Mouse (Mus musculus) midbrain, embryonic 12.5 days (tissue): ENCODE results near the gene Urb2. TPM values are rescaled to one million over a fixed set of nuclear protein-coding genes. Genes with fewer than 3 reads are reported as not detected.
A peak's percentile ranks its signal among the peaks of the same experiment; 100 is the strongest.
"Not testable (repeated sequence)": the region's sequence is repeated elsewhere in the genome, so short reads cannot be mapped to it uniquely, and the experiment has no call there.

Experiments used
- ATAC-seq: fragments of 200-750 bp; cut with Nextera tagmentation; 2 replicates; pipeline ENCODE4 v1.8.0; 2017; ENCODE audit warnings: low read depth, moderate TSS enrichment, moderate library complexity; ENCODE audit not compliant: low FRiP score
- H3K27ac ChIP-seq: fragments of 300-500 bp; sonication (generic); replicated peaks from 2 replicates; pipeline ENCODE4 v1.5.1; 2016; ENCODE audit warnings: mild to moderate bottlenecking
- H3K27me3 ChIP-seq: fragments of 300-500 bp; sonication (generic); 2 replicates; pipeline ENCODE4 v1.6.1; 2016; ENCODE audit warnings: mild to moderate bottlenecking
- H3K36me3 ChIP-seq: fragments of 300-500 bp; sonication (generic); 2 replicates; pipeline ENCODE4 v1.6.1; 2016
- H3K4me1 ChIP-seq: fragments of 300-500 bp; sonication (generic); 2 replicates; pipeline ENCODE4 v1.6.1; 2016
- H3K4me2 ChIP-seq: fragments of 300-500 bp; sonication (generic); replicated peaks from 2 replicates; pipeline ENCODE4 v1.6.1; 2016; ENCODE audit warnings: mild to moderate bottlenecking, moderate library complexity
- H3K4me3 ChIP-seq: fragments of 300-500 bp; sonication (generic); 2 replicates; pipeline ENCODE4 v1.5.1; 2016; ENCODE audit warnings: mild to moderate bottlenecking
- H3K9ac ChIP-seq: fragments of 300-500 bp; sonication (generic); replicated peaks from 2 replicates; pipeline ENCODE4 v1.6.1; 2016; ENCODE audit warnings: mild to moderate bottlenecking, moderate library complexity
- H3K9me3 ChIP-seq: fragments of 300-500 bp; sonication (generic); 2 replicates; pipeline ENCODE4 v1.6.1; 2016; ENCODE audit warnings: mild to moderate bottlenecking
- WGBS: fragments of 180-500 bp; shearing (Covaris S2); methylation state at CpG from one replicate; pipeline ENCODE4 v1.1.7; 2016; 5-methylcytosine and 5-hydroxymethylcytosine counted together
- polyA plus RNA-seq: library from polyadenylated mRNA; unstranded; fragments of >200 nt; fragmentation: Nextera tagmentation; extraction: Ambion mirVana; gene quantifications from 2 replicates; pipeline ENCODE4 v1.2.1, GENCODE M21; 2016

The Urb2 gene
- polyA plus RNA-seq, 1 experiment from 2014 or later = 6.1 TPM

- Histone ChIP-seq H3K4me1 (peaks cover 31% of the 10 kb centered on the region), H3K36me3 (peaks cover 9% of the 10 kb centered on the region), H3K4me2 (peak overlapping the region; percentile 74), H3K9ac (peak overlapping the region; percentile 69), H3K4me3 (peak overlapping the region; percentile 83), H3K9me3 (no peaks in the 10 kb centered on the region), H3K27me3 (no peaks in the 10 kb centered on the region), H3K27ac (peak overlapping the region; percentile 95)
- WGBS = 2% methylated on average over 43 of the region's 87 CpGs
- peak; percentile 88 for ATAC-seq
Observed at GRCm38 (mm10) chr8:124020439-124021236, 670 bp upstream of the Urb2 start.

GRCm38 (mm10) chr8:124026265-124026664 is 5.0 kb downstream of the Urb2 start:
- WGBS = 78% methylated on average over 2 of the region's 2 CpGs
- not testable (repeated sequence) for ATAC-seq, H3K9ac ChIP-seq, H3K4me2 ChIP-seq, H3K4me1 ChIP-seq, H3K27me3 ChIP-seq, H3K27ac ChIP-seq, H3K4me3 ChIP-seq, H3K9me3 ChIP-seq
- H3K36me3 ChIP-seq = peaks cover 52% of the 10 kb centered on the region

DNA sequence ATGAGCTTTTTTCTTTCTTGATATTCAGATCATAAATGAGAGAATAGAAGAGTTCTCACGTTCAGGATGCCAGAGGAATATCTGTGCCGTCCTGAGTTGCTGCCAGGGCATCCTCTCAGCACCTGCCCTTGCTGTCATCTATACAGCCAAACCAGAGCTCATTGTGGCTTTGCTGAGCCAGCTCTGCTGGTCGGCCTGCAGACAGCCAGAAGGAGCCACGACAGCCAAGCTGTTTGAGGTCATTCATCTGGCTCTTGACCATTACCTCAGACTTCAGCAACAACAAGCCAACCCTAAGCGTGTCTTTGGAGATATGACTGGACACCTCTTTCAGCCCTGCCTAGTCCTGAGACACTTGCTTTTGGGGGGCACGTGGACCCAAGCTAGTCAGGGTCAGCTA is 6.5 kb downstream of the Urb2 start:
- H3K27ac ChIP-seq = no peak overlapping the region
- H3K36me3 ChIP-seq = peaks cover 63% of the 10 kb centered on the region
- 88% methylated on average over 6 of the region's 6 CpGs for WGBS
- H3K27me3 ChIP-seq = no peaks in the 10 kb centered on the region
- H3K4me3 ChIP-seq = no peak overlapping the region
- no peaks in the 10 kb centered on the region for H3K4me1 ChIP-seq
- no peak for ATAC-seq
- no peak overlapping the region for H3K4me2 ChIP-seq
- H3K9ac ChIP-seq = no peak overlapping the region
- no peaks in the 10 kb centered on the region for H3K9me3 ChIP-seq

DNA sequence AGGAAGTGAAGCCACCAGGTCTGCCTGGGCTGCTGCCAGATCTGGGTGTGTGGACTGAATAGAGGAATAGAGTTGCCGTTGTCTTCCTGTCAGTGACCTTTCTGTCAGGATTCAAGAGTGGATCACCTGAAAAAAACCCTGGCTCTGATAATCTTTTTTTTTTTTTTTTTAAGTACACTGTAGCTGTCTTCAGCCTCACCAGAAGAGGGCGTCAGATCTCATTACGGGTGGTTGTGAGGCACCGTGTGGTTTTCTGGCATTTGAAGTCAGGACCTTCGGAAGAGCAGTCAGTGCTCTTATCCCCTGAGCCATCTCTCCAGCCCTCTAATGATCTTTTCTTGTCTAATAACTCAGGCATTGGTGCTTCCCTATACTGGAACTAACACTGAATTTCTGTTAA is 12.1 kb downstream of the Urb2 start:
- WGBS = 74% methylated on average over 5 of the region's 5 CpGs
- Histone ChIP-seq H3K9ac (no peak overlapping the region), H3K27ac (no peak overlapping the region), H3K4me3 (no peak overlapping the region), H3K9me3 (no peaks in the 10 kb centered on the region), H3K4me1 (no peaks in the 10 kb centered on the region), H3K4me2 (no peak overlapping the region), H3K36me3 (peaks cover 88% of the 10 kb centered on the region), H3K27me3 (no peaks in the 10 kb centered on the region)
- ATAC-seq = no peak

DNA sequence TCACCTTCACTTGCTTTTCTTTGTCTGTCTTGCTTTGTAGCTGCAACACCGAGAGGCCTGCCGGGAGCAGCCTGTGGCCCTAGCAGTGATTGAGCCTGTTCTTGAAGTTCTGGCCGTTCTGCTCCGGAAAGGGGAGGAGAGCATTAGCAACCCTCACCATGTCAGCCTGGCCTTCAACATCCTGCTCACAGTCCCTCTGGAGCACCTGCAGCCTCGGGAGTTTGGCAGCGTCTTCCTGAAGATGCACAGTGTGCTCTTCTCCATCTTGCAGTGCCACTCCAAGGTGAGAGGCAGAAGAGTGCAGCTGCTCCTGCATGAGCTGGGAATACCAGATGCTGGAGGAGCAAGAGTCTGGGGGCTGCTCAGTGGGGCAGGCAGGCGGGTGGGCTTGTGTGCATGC is 16.8 kb downstream of the Urb2 start:
- WGBS = 97% methylated on average over 7 of the region's 7 CpGs
- Histone ChIP-seq H3K27ac (no peak overlapping the region), H3K27me3 (no peaks in the 10 kb centered on the region), H3K9me3 (no peaks in the 10 kb centered on the region), H3K36me3 (peaks cover 87% of the 10 kb centered on the region), H3K4me1 (no peaks in the 10 kb centered on the region), H3K4me2 (no peak overlapping the region), H3K9ac (no peak overlapping the region), H3K4me3 (no peak overlapping the region)
- ATAC-seq = no peak

DNA sequence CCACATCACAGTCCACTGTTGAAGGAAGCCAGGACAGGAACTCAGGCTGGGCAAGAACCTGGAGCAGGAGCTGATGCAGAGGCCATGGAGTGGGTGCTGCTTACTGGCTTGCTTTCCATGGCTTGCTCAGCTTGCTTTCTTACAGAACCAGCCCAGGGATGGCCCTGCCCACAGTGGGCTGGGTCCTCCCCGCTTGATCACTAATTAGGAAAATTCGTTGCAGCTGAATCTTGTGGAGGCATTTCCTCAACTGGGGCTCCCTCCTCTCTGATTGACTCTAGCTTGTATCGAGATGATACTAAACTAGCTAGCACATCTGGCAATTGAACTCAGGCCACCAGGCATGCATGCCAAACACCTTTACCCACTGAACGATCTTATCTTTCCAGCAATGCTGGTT is 18.0 kb downstream of the Urb2 start:
- no peak overlapping the region for H3K27ac ChIP-seq
- 90% methylated on average over 4 of the region's 4 CpGs for WGBS
- peaks cover 81% of the 10 kb centered on the region for H3K36me3 ChIP-seq
- H3K4me3 ChIP-seq = no peak overlapping the region
- no peak overlapping the region for H3K9ac ChIP-seq
- H3K9me3 ChIP-seq = no peaks in the 10 kb centered on the region
- no peak overlapping the region for H3K4me2 ChIP-seq
- H3K27me3 ChIP-seq = no peaks in the 10 kb centered on the region
- no peak for ATAC-seq
- no peaks in the 10 kb centered on the region for H3K4me1 ChIP-seq

- Histone ChIP-seq H3K4me1 (no peaks in the 10 kb centered on the region), H3K36me3 (peaks cover 76% of the 10 kb centered on the region), H3K4me2 (no peak overlapping the region), H3K27me3 (no peaks in the 10 kb centered on the region), H3K9ac (no peak overlapping the region), H3K9me3 (no peaks in the 10 kb centered on the region), H3K27ac (no peak overlapping the region), H3K4me3 (no peak overlapping the region)
- WGBS = 97% methylated on average over 1 of the region's 1 CpGs
- no peak for ATAC-seq
Observed at GRCm38 (mm10) chr8:124042201-124042600, 20.9 kb downstream of the Urb2 start.

GRCm38 (mm10) chr8:124044421-124044820 is 23.1 kb downstream of the Urb2 start:
- H3K4me3 ChIP-seq = no peak overlapping the region
- H3K9ac ChIP-seq = no peak overlapping the region
- no peaks in the 10 kb centered on the region for H3K9me3 ChIP-seq
- 91% methylated on average over 5 of the region's 5 CpGs for WGBS
- H3K27ac ChIP-seq = no peak overlapping the region
- H3K4me2 ChIP-seq = no peak overlapping the region
- peaks cover 67% of the 10 kb centered on the region for H3K36me3 ChIP-seq
- no peaks in the 10 kb centered on the region for H3K4me1 ChIP-seq
- no peaks in the 10 kb centered on the region for H3K27me3 ChIP-seq
- no peak for ATAC-seq

DNA sequence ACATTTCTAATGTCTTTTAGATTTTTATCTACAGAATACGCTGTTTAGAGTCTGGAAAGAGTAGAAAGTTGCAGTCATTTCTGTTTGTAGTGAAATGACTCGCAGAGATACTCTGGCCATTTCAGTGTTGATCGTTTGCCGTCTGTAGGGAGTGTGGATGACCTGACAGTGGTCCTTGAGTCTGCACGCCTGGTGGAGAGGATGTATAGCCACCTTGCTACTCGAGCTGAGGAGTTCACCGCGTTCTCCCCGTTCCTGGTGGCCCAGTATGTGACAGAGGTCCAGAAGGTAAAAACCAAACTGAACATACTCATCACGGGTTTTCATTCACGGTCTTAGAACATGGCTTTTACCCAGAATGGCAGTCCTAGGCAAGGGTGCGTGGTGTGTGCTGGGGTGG is 23.6 kb downstream of the Urb2 start:
- Histone ChIP-seq H3K4me3 (no peak overlapping the region), H3K4me2 (no peak overlapping the region), H3K9ac (no peak overlapping the region), H3K9me3 (no peaks in the 10 kb centered on the region), H3K36me3 (peaks cover 62% of the 10 kb centered on the region), H3K27ac (no peak overlapping the region), H3K4me1 (no peaks in the 10 kb centered on the region), H3K27me3 (no peaks in the 10 kb centered on the region)
- 95% methylated on average over 12 of the region's 12 CpGs for WGBS
- ATAC-seq = no peak

DNA sequence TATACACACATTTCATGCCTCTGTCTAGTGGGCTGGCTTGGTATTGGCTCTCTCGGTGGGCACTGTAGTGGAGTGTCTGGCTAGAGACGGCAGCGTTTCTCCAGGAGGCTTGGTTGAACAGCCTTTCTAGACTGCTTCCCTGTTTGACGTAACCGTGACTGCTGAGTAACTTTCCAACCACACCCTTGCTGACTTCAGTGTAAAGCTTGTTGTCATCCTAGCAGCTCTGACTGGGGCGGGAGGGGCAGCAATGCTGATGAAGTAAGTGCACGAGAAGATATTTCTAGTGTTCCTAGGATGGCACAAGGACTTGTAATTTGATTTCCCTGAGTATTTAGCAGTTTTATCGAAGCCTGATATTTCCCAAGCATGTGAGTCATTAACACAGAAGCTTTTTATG is 24.5 kb downstream of the Urb2 start:
- 92% methylated on average over 8 of the region's 8 CpGs for WGBS
- no peak overlapping the region for H3K4me3 ChIP-seq
- ATAC-seq = no peak
- no peak overlapping the region for H3K4me2 ChIP-seq
- no peaks in the 10 kb centered on the region for H3K4me1 ChIP-seq
- no peak overlapping the region for H3K9ac ChIP-seq
- H3K27me3 ChIP-seq = no peaks in the 10 kb centered on the region
- H3K9me3 ChIP-seq = no peaks in the 10 kb centered on the region
- peaks cover 55% of the 10 kb centered on the region for H3K36me3 ChIP-seq
- no peak overlapping the region for H3K27ac ChIP-seq

DNA sequence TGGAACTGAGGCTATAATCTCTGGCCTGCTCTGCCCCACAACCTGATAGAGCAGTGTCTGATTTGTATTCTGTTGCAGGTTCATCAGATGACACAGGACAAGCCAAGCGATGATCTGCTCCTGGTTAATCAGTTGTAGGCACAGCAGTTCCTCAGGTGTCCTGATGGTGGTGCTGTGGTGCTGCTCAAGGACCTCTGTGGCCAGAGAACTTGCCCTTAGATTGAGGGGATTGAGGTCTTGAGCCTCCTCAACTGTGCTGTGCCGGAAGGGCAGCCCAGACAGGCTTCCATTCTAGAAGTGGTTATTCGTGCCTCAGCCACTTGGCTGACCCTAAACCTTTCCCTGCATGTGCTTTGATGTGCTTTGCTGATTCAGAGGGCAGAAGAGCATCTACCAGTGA is 30.8 kb downstream of the Urb2 start:
- H3K4me3 ChIP-seq = no peak overlapping the region
- H3K27ac ChIP-seq = no peak overlapping the region
- no peaks in the 10 kb centered on the region for H3K9me3 ChIP-seq
- peaks cover 13% of the 10 kb centered on the region for H3K36me3 ChIP-seq
- WGBS = 14% methylated on average over 3 of the region's 3 CpGs
- no peak overlapping the region for H3K9ac ChIP-seq
- H3K4me1 ChIP-seq = no peaks in the 10 kb centered on the region
- no peaks in the 10 kb centered on the region for H3K27me3 ChIP-seq
- no peak for ATAC-seq
- H3K4me2 ChIP-seq = no peak overlapping the region

DNA sequence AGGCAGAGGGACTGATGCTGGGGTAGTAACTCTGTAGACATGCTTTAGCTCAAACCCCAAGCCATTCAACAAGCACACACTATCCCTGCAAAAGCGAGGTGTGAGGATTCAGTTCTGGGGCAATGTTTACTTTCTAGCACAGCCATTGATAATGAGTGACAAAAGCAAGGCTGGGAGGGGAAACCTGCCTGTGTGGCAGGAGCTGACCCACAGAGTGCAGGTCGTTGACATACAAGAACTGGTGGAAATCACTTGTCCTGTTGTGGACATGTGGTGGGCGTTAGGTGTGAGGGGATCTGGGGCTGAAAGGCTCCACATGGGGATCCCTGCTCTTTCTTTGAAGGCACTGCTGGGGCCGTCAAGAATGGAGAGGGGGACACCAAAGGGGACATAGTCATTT is 31.3 kb downstream of the Urb2 start:
- no peaks in the 10 kb centered on the region for H3K9me3 ChIP-seq
- 66% methylated on average over 4 of the region's 4 CpGs for WGBS
- no peaks in the 10 kb centered on the region for H3K27me3 ChIP-seq
- H3K9ac ChIP-seq = no peak overlapping the region
- no peak overlapping the region for H3K4me2 ChIP-seq
- H3K4me1 ChIP-seq = no peaks in the 10 kb centered on the region
- H3K4me3 ChIP-seq = no peak overlapping the region
- H3K27ac ChIP-seq = no peak overlapping the region
- H3K36me3 ChIP-seq = peaks cover 9% of the 10 kb centered on the region
- no peak for ATAC-seq
